Mouse (Mus musculus): Measurements from ENCODE around the gene Slc6a21.
A peak's percentile ranks its signal among the peaks of the same experiment; 100 is the strongest.

Gene Slc6a21

DNA sequence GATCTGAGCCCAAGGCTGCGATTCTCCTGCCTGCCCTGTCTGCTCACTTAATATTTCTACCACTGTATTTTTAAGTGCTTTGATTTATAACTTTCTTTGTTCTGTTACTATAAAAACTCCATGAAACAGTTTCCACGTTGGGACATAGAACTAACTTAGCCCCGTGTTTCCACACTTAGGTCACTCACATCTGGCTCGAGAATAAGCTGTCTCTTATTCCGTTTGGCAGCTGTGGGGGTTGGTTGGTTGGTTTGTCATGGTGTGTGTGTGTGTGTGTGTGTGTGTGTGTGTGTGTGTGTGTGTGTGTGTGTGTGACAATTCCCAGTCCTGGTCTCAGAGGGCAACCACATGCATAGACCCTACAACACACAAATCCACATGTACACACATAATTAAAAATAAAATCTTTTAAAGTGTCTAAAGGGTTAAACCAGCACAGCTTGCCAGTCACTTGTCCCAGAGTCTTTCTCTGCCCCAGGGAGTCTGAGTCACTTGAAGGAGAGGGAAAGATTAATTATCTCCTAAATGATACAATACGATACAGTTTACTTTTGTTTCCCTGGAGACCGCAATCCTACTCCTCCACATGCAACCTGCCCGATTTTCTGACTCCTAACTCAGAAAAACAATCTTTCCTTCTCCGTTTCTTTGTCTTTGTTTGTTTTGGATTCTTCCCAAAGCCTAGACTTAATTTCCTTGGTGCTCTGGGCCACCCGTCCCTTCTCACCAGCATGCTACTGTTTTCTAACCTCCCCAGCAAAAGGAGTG, 35.6 kb downstream of the Slc6a21 start:
- H3K4me3 ChIP-seq (replicated peaks; ENCODE audit: low read length): no peak overlapping the region
- no peak for TF ChIP-seq NANOG (IDR thresholded peaks at IDR 0.05; ENCODE audit: borderline replicate concordance, low read length)
- no peak for TF ChIP-seq POU5F1 (IDR thresholded peaks at IDR 0.05; ENCODE audit: borderline replicate concordance, low read length)
- TF ChIP-seq CTCF (conservative IDR thresholded peaks at IDR 0.05; ENCODE audit: low read length): no peak
- no peaks in the 10 kb centered on the region for H3K27me3 ChIP-seq (ENCODE audit: insufficient read depth, low read length)
- H3K36me3 ChIP-seq (ENCODE audit: insufficient read depth, low read length): peaks cover 85% of the 10 kb centered on the region
- H3K4me1 ChIP-seq (replicated peaks; ENCODE audit: low read depth, low read length): peaks cover 55% of the 10 kb centered on the region
- H3K9me3 ChIP-seq (ENCODE audit: low read length): no peaks in the 10 kb centered on the region

DNA sequence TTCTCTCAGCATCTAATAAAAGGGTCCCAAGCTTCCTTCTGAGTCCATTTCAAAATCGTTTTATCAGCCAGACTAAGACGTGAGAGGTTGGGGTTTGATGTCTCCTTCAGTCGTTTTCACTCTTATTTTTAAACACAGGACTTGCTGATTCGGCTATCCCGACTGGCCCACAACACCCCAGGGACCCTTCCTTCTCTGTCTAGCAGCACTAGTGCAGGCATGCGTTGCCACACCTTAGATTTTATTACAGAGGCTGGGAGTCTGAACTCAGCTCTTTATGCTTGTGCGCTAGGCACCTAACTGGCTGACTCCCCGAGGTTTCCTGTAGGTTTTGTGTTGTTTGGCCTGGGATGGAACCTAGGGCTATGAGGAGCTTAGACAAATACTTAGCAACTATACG, 36.2 kb downstream of the Slc6a21 start:
- H3K9me3 ChIP-seq (ENCODE audit: low read length): no peaks in the 10 kb centered on the region
- H3K4me1 ChIP-seq (replicated peaks; ENCODE audit: low read depth, low read length): peaks cover 55% of the 10 kb centered on the region
- no peak for TF ChIP-seq CTCF (conservative IDR thresholded peaks at IDR 0.05; ENCODE audit: low read length)
- no peak for TF ChIP-seq POU5F1 (IDR thresholded peaks at IDR 0.05; ENCODE audit: borderline replicate concordance, low read length)
- no peak for TF ChIP-seq NANOG (IDR thresholded peaks at IDR 0.05; ENCODE audit: borderline replicate concordance, low read length)
- H3K36me3 ChIP-seq (ENCODE audit: insufficient read depth, low read length): peaks cover 85% of the 10 kb centered on the region
- no peak overlapping the region for H3K4me3 ChIP-seq (replicated peaks; ENCODE audit: low read length)
- no peaks in the 10 kb centered on the region for H3K27me3 ChIP-seq (ENCODE audit: insufficient read depth, low read length)

DNA sequence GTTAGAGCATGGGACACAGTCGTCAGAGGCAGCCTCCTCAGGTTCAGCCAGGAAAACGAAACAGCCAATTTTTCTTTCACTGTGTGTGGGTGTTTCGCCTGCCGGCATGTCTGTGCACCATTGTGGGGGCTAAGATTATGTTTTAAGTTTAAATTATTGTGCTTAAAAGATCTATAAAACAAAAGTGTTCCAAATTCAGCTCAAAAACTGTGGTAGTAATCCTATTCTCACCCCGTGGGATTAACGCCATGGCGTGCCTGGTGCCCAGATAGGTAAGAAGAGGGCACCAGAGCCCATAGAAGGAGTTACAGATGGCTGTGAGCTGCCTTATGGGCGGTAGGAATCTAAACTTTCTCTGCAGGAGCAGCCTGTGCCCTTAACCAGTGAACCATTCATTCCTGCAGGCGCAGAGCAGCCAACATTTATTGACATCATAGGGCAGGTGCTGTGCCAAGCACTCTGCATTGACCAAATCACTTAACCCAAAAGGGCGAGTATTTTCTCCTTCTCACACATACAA, 37.9 kb downstream of the Slc6a21 start:
- H3K4me1 ChIP-seq (replicated peaks; ENCODE audit: low read depth, low read length): peaks cover 48% of the 10 kb centered on the region
- peaks cover 93% of the 10 kb centered on the region for H3K36me3 ChIP-seq (ENCODE audit: insufficient read depth, low read length)
- no peak overlapping the region for H3K4me3 ChIP-seq (replicated peaks; ENCODE audit: low read length)
- H3K27me3 ChIP-seq (ENCODE audit: insufficient read depth, low read length): no peaks in the 10 kb centered on the region
- TF ChIP-seq CTCF (conservative IDR thresholded peaks at IDR 0.05; ENCODE audit: low read length): no peak
- no peak for TF ChIP-seq POU5F1 (IDR thresholded peaks at IDR 0.05; ENCODE audit: borderline replicate concordance, low read length)
- H3K9me3 ChIP-seq (ENCODE audit: low read length): no peaks in the 10 kb centered on the region

DNA sequence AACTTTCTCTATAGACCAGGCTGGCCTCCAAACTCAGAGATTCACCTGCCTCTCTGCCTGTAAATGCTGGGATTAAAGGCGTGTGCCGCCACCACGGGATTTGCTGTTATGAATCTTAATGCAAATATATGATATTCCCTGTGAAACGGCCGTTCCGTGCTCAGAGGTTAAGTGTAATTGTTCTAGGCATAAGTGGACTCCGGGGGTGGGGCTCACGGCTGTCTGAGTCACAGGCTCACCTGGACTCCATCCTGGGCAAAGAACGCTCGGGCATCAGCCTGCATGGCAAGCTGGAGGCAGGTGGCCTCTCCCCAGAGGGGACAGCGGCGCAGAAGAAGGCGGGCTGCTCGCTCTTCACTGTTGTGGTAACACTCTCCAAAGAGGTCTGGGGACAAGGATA, 39.2 kb downstream of the Slc6a21 start:
- no peaks in the 10 kb centered on the region for H3K9me3 ChIP-seq (ENCODE audit: low read length)
- H3K4me1 ChIP-seq (replicated peaks; ENCODE audit: low read depth, low read length): peaks cover 43% of the 10 kb centered on the region
- TF ChIP-seq POU5F1 (IDR thresholded peaks at IDR 0.05; ENCODE audit: borderline replicate concordance, low read length) (no peak), CTCF (conservative IDR thresholded peaks at IDR 0.05; ENCODE audit: low read length) (no peak), NANOG (IDR thresholded peaks at IDR 0.05; ENCODE audit: borderline replicate concordance, low read length) (no peak)
- peaks cover 88% of the 10 kb centered on the region for H3K36me3 ChIP-seq (ENCODE audit: insufficient read depth, low read length)
- no peaks in the 10 kb centered on the region for H3K27me3 ChIP-seq (ENCODE audit: insufficient read depth, low read length)
- H3K4me3 ChIP-seq (replicated peaks; ENCODE audit: low read length): peak overlapping the region; percentile 17; the same call in 1 of the 2 replicates

DNA sequence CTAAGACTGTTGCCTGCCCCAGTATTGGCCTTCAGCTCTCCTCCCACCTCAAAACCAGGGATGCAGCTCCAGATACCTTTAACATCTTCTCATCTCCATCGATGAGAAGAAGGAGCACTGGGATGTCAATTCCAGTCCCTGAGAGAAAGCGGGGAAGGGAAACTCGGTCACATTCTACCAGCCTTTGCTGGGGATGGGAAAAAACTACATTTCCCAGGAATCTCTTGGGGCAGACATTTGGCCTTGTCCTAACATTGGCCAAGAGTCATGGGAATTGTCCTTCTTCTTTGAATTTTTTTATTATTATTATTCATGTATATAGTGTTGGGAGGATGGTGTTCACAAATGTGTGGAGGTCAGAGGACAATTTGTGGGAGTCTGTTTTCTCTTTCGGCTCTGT, 44.9 kb downstream of the Slc6a21 start:
- peaks cover 30% of the 10 kb centered on the region for H3K4me1 ChIP-seq (replicated peaks; ENCODE audit: low read depth, low read length)
- H3K36me3 ChIP-seq (ENCODE audit: insufficient read depth, low read length): peaks cover 81% of the 10 kb centered on the region
- no peak overlapping the region for H3K4me3 ChIP-seq (replicated peaks; ENCODE audit: low read length)
- no peaks in the 10 kb centered on the region for H3K27me3 ChIP-seq (ENCODE audit: insufficient read depth, low read length)
- H3K9me3 ChIP-seq (ENCODE audit: low read length): no peaks in the 10 kb centered on the region
- TF ChIP-seq NANOG (IDR thresholded peaks at IDR 0.05; ENCODE audit: borderline replicate concordance, low read length): no peak
- no peak for TF ChIP-seq CTCF (conservative IDR thresholded peaks at IDR 0.05; ENCODE audit: low read length)
- TF ChIP-seq POU5F1 (IDR thresholded peaks at IDR 0.05; ENCODE audit: borderline replicate concordance, low read length): no peak

DNA sequence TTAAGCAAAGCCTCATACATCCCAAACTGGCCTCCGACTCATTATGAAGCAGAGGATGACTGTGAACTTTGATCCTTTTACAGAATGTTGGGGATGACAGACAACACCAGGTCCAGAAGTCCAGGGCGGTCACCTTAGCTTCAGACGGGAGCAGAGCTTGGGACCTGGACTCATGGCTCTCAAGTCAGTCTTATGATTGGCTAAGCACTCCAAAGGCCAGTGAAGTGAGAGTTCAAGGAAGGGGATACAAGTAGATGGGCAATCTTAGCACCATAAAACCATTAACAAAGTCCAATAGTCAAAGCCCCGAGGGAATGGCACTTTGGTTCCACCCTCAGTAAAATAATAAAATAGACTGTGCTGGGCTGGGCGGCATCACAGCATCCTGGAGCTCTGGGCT, 45.8 kb downstream of the Slc6a21 start:
- Histone ChIP-seq H3K27me3 (ENCODE audit: insufficient read depth, low read length) (no peaks in the 10 kb centered on the region), H3K36me3 (ENCODE audit: insufficient read depth, low read length) (peaks cover 79% of the 10 kb centered on the region), H3K4me1 (replicated peaks; ENCODE audit: low read depth, low read length) (peaks cover 28% of the 10 kb centered on the region), H3K4me3 (replicated peaks; ENCODE audit: low read length) (no peak overlapping the region), H3K9me3 (ENCODE audit: low read length) (no peaks in the 10 kb centered on the region)
- no peak for TF ChIP-seq CTCF (conservative IDR thresholded peaks at IDR 0.05; ENCODE audit: low read length)
- TF ChIP-seq NANOG (IDR thresholded peaks at IDR 0.05; ENCODE audit: borderline replicate concordance, low read length): no peak
- TF ChIP-seq POU5F1 (IDR thresholded peaks at IDR 0.05; ENCODE audit: borderline replicate concordance, low read length): no peak

DNA sequence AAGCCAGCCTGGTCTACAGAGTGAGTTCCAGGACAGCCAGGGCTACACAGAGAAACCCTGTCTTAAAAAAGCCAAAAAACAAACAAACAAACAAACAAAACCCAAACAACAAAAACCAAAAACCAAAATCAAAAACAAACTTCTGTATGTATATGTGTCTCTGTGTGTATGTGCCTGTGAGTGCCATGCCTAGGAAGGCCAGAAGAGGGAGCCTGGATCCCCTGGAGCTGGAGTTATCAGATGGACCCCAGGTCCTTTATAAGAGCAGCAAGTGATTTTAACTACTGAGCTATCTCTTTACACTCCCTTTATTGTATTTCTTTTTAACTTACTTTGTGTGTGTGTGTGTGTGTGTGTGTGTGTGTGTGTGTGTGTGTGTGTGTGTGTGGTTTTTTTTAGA, 48.5 kb downstream of the Slc6a21 start:
- peaks cover 66% of the 10 kb centered on the region for H3K36me3 ChIP-seq (ENCODE audit: insufficient read depth, low read length)
- no peak overlapping the region for H3K4me3 ChIP-seq (replicated peaks; ENCODE audit: low read length)
- no peaks in the 10 kb centered on the region for H3K9me3 ChIP-seq (ENCODE audit: low read length)
- TF ChIP-seq NANOG (IDR thresholded peaks at IDR 0.05; ENCODE audit: borderline replicate concordance, low read length) (no peak), CTCF (conservative IDR thresholded peaks at IDR 0.05; ENCODE audit: low read length) (peak; percentile 44), POU5F1 (IDR thresholded peaks at IDR 0.05; ENCODE audit: borderline replicate concordance, low read length) (no peak)
- H3K4me1 ChIP-seq (replicated peaks; ENCODE audit: low read depth, low read length): peaks cover 20% of the 10 kb centered on the region
- no peaks in the 10 kb centered on the region for H3K27me3 ChIP-seq (ENCODE audit: insufficient read depth, low read length)

DNA sequence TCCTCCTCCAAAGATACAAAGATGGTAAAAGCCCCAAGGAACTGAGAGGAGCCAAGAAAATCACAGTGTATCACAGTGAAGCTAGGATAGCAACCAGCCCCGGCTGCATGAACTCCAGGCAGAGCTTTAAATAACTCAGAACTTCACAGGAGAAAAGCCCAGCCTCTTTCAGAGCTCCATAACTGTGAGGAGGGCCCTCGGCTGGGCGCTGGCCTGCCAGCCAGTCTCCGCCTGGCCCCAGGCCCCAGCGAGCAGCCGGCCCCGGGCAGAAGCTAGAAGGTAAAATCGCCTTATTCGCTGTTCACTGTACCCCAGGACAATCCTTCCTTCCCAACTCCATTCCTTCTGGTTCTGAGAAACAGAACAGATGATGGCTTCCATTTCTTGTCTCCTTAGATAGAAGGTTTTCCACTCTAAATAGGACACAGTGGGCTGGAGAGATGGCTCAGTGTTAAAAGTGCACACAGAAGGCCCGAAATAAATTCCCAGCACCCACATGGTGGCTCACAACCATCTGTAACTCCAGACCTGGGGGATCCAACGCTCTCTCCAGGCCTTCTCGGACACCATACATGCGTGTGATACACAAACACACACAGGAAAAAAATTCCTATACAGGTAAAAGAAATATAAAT, 51.6 kb downstream of the Slc6a21 start:
- no peak for TF ChIP-seq POU5F1 (IDR thresholded peaks at IDR 0.05; ENCODE audit: borderline replicate concordance, low read length)
- TF ChIP-seq CTCF (conservative IDR thresholded peaks at IDR 0.05; ENCODE audit: low read length): no peak
- TF ChIP-seq NANOG (IDR thresholded peaks at IDR 0.05; ENCODE audit: borderline replicate concordance, low read length): no peak
- H3K4me3 ChIP-seq (replicated peaks; ENCODE audit: low read length): no peak overlapping the region
- H3K36me3 ChIP-seq (ENCODE audit: insufficient read depth, low read length): peaks cover 45% of the 10 kb centered on the region
- H3K9me3 ChIP-seq (ENCODE audit: low read length): no peaks in the 10 kb centered on the region
- peaks cover 40% of the 10 kb centered on the region for H3K4me1 ChIP-seq (replicated peaks; ENCODE audit: low read depth, low read length)
- H3K27me3 ChIP-seq (ENCODE audit: insufficient read depth, low read length): no peaks in the 10 kb centered on the region
